Mouse (Mus musculus) left cerebral cortex, postnatal 10 days (tissue): ENCODE measurements around the gene Stx2. TPM values are rescaled to one million over a fixed set of nuclear protein-coding genes. Genes with fewer than 3 reads are reported as not detected.

Source experiments
- DNase-seq, 2 experiments: peaks; one replicate each; pipeline ENCODE4 v3.0.0; 2021 to 2022; ENCODE audit warnings: low spot score in 2 of 2, mixed read lengths in 1 of 2; ENCODE audit errors: extremely low spot score in 1 of 2
- intact Hi-C: fragments of 180-260 bp; cut with DNase I; formaldehyde crosslinking; loops from one replicate; pipeline ENCODE4 v1.15.1; 2025
- total RNA-seq, 2 experiments: library from RNA; stranded (reverse); gene quantifications; 2 replicates each; pipeline ENCODE4 v1.2.3; 2021

The Stx2 gene
- total RNA-seq, 2 experiments from 2014 or later = 26.5 to 31.0 TPM

DNA sequence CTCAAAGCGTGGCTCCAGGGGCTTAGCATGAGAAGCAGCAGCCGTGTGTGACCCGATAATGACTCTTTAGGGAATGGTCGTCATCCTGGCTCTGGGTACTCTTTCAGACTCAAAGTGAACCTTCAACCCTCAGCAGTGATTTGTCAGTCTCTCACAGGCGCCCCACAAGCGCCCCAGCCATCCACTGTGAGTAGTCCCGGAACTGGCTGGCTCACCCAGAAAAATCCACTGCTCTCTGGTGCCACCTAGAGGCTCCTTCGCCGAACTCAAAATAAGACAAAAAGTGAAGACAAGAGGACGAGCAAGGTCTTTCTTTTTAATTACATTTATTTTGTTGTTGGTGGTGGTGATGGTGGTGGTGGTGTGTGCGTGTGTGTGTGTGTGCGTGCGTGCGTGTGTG is 37.1 kb downstream of the Stx2 start:
- intact Hi-C loops = loop anchor here (5.0 to 10.0 kb wide), 3 partner anchors 159 to 446 kb away; no protein-coding TSS in a partner anchor
- DNase-seq = peak; percentile 70 to 75

DNA sequence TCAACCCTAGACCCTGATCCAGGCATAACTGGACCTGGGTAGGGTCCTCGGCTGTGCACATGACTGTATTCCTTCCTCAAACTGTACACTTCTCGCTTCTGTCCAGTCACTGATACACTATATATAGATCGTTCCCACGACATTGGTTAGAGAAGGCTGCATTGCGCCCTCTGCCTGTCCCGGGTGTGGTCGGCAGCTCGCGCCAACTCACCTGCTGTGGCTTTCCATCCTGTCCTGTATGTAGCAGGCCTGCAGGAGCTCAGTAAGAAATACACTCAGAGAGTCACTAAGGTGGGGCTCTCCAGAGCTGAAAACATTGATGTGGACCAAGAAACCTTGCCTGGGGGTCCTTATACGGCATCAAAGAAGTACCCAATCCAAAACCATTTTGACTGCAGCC is 37.5 kb downstream of the Stx2 start:
- no peak for DNase-seq
- intact Hi-C loops = loop anchor here (5.0 to 10.0 kb wide), 3 partner anchors 159 to 446 kb away; no protein-coding TSS in a partner anchor

GRCm38 (mm10) chr5:128964353-128964752 is 44.0 kb downstream of the Stx2 start:
- no peak for DNase-seq
- intact Hi-C loops = no loop called here

GRCm38 (mm10) chr5:128958916-128959315 is 49.5 kb downstream of the Stx2 start:
- intact Hi-C loops = no loop called here
- no peak for DNase-seq

GRCm38 (mm10) chr5:128954371-128954770 is 54.0 kb downstream of the Stx2 start:
- intact Hi-C loops = loop anchor here (5.0 kb wide), 1 partner anchor 142 kb away; no protein-coding TSS in a partner anchor
- peak in 1 of 2 experiments; percentile 46 for DNase-seq

GRCm38 (mm10) chr5:128953278-128954070 is 54.9 kb downstream of the Stx2 start, which contains the start of gene Rimbp2:
Rimbp2 (minus strand) TSS chr5:128953486.
- peak; percentile 75 to 78 for DNase-seq
- intact Hi-C loops = loop anchor here (5.0 kb wide), 1 partner anchor 141 kb away; no protein-coding TSS in a partner anchor

- intact Hi-C loops = loop anchor here (5.0 kb wide), 1 partner anchor 140 kb away; no protein-coding TSS in a partner anchor
- DNase-seq = peak; percentile 36 to 61
Measured at GRCm38 (mm10) chr5:128952291-128953195, 55.8 kb downstream of the Stx2 start.

DNA sequence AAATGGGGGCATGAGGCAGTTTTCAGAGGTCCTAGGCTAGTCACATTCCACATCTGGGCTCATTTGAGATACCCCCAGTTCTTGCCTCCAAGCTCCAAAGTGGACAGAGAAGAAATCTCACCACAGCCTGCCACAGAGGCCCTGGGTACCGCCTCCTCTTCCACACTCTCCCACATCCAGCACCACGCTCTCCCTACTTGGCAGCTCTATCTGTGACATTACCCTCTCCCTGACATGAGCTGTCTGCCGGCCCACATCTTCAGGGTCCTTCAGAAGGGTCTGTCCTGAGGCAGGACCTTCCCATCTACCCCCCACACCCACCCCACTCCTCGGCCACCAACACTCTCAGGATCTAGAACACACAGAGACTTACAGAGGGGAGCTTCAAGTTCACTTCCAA is 56.9 kb downstream of the Stx2 start:
- no peak for DNase-seq
- intact Hi-C loops = loop anchor here (5.0 kb wide), 1 partner anchor 139 kb away; no protein-coding TSS in a partner anchor

DNA sequence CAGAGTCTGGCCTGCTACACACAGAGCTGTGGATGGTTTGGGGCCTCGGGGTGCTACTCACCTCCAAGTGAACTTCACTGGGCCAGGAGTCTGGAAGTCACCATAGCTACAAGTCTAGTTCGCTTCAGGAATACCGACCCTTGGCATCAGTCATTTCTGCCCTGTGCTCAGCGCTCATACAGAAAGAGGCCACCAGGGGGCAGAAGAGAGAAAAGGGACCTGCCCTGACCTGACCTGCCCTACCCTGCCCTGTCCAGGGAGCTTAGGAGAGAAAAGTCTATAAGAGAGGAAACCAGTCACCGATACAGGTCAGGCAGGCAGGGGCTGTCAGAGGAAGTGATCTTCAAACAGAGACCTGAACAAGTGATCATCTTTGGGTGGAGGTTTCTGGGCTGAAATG is 61.3 kb downstream of the Stx2 start:
- intact Hi-C loops = no loop called here
- DNase-seq = no peak

DNA sequence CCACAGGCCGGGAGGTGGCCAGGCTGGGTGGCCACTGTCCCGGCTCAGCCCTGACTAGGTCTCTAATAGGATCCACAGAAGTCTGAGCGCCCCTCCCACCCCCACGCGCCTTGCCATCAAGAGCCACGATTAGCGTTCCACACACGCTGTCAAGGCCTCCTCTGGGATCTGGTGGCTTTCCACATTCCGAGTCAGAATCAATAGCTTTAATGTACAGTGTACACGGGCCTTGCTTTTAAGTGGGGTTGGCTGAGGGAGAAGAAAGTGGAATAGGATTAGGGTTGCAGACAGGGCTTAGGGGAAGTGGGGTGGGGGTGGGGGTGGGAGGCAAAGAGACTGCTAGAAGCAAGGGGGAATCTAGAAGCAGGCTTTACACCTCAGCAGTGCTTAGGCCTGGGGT is 67.9 kb downstream of the Stx2 start:
- no peak for DNase-seq
- intact Hi-C loops = no loop called here

- intact Hi-C loops = no loop called here
- DNase-seq = peak in 1 of 2 experiments; percentile 67
Measured at GRCm38 (mm10) chr5:128935359-128935899, 72.9 kb downstream of the Stx2 start.

Other genes starting within 250 kb of the Stx2 start
- gene Rimbp2, start 55.1 kb downstream of the Stx2 start, total RNA-seq = 100 to 1,000 TPM; 111 to 114 TPM
- gene Ran, start 11.5 kb upstream of the Stx2 start, total RNA-seq = 100 to 1,000 TPM; 157 to 172 TPM
- 1 to 10 TPM; 1.1 to 1.2 TPM for gene Adgrd1, start 88.2 kb upstream of the Stx2 start, total RNA-seq